Mouse (Mus musculus): ENCODE measurements around the gene Colec11. TPM values are rescaled to one million over a fixed set of nuclear protein-coding genes. Genes with fewer than 3 reads are reported as not detected.
A peak's percentile ranks its signal among the peaks of the same experiment; 100 is the strongest.

Colec11 gene
- polyA plus RNA-seq, 1 experiment = 0.18 TPM

DNA sequence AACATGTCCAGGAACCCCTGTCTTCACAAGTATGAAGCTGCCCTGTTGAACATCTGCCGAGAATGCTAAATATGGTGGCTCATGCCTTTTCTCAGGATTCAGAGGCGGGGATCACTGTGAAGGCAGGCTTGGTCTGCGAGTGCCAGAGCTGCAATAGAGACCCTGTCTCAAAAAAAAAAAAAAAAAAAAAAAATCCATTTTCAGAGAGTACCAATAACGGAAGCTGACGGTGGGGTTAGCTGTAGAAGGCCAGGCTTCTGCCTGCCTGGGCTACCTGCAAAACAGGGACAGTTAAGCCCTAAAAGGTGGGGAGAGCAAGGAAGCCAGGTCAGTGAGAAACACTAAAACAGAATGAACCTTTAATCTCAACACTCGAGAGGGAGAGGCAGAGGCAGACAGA lies 13.4 kb upstream of the Colec11 start:
- Histone ChIP-seq H3K4me1 (ENCODE audit: control insufficient read depth, insufficient read depth, insufficient read length) (peaks cover 7% of the 10 kb centered on the region; the same call in 1 of the 2 replicates), H3K4me3 (ENCODE audit: extremely low read depth, insufficient read depth, insufficient read length) (no peak overlapping the region), H3K27me3 (ENCODE audit: control insufficient read depth, insufficient read depth, low read length) (no peaks in the 10 kb centered on the region), H3K27ac (ENCODE audit: insufficient read depth, low read length) (no peak overlapping the region), H3K36me3 (ENCODE audit: control insufficient read depth, insufficient read depth, low read length) (peaks cover 23% of the 10 kb centered on the region)
- no peak for TF ChIP-seq CTCF (IDR thresholded peaks at IDR 0.05; ENCODE audit: extremely low read depth, insufficient read depth, insufficient read length, insufficient replicate concordance)
- no peak for TF ChIP-seq POLR2A (IDR thresholded peaks at IDR 0.05; ENCODE audit: low read depth, low read length)
- WGBS = 90% methylated on average over 6 of the region's 6 CpGs
- DNase-seq (ENCODE audit: low read depth in 1 of 2, low spot score in 2 of 2) = no peak

DNA sequence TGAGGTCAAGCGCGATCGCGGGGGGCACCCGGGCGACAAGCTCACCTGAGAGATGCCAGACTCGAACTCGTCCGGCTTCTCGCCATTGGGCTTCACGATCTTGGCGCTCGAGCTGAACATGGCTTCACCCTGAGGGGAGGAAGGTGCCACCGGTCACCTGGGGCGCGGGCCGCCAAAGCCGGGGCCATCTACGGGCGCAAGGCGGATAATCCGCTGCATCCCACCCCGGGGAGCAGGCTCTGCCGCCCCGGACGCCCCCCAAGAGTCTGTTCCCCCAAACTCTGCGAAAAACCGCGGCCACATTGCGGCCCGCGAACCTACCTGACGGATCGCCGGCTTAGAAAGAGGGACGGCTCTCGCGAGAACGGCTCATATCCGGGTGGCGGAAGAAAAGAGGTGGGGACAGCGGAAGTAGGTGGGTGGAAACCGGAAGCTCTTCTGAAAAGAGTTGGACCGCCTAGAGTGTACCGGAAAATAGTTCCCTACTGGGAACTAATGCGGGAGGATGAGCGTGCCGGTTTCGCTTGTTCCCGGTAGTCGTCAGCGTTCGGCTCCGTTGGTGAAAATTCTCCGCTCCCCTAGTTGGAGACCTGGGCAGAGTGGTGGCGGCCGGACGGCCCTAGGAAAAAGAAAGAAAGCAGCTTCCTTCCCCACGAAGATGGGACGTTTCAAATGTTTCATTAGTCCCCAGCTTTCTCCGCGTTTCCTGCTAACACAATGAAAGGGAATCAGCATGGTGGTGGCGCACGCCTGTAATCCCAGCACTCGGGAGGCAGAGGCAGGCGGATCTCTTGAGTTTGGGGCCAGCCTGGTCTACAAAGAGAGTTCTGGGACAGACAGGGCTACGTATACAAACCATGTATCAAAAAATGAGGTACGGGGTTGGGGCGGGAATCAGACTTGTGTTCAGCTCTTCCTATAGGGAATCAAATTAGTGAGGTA lies 12.6 kb upstream of the Colec11 start, which contains the start of gene Rps7:
Gene Rps7 (minus strand): TSS at position 419 of the 942 bp plus-strand sequence.
- 4% methylated on average over 69 of the region's 69 CpGs for WGBS

DNA sequence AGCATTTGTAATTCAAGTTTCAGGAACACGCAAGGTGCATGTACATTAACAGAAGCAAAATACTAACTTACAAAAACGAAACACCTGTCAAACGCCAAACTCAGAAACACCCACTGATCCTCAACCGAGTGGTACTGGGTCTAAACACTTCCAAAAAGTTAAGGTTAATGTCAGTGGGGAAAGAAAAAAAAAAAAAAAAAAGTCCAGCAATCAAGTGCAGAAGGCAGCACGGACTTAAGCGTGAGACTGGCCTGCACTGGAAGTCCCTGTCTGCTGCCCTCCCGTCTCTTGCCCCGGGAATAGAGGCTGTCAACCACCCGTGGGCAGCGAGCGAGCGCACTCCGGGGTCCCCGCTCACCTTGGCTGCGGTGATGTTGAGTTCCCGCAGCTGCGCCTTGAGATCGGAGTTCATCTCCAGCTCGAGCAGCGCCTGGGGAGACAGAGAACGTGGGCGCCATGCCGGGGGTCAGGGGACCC lies 11.9 kb upstream of the Colec11 start:
- H3K27ac ChIP-seq (ENCODE audit: insufficient read depth, low read length) = peak overlapping the region; percentile 68
- H3K36me3 ChIP-seq (ENCODE audit: control insufficient read depth, insufficient read depth, low read length) = peaks cover 34% of the 10 kb centered on the region
- peaks cover 7% of the 10 kb centered on the region; the same call in 1 of the 2 replicates for H3K4me1 ChIP-seq (ENCODE audit: control insufficient read depth, insufficient read depth, insufficient read length)
- H3K4me3 ChIP-seq (ENCODE audit: extremely low read depth, insufficient read depth, insufficient read length) = peak overlapping the region; percentile 80
- TF ChIP-seq POLR2A (IDR thresholded peaks at IDR 0.05; ENCODE audit: low read depth, low read length) (no peak), CTCF (IDR thresholded peaks at IDR 0.05; ENCODE audit: extremely low read depth, insufficient read depth, insufficient read length, insufficient replicate concordance) (no peak)
- WGBS = 1% methylated on average over 23 of the region's 23 CpGs
- H3K27me3 ChIP-seq (ENCODE audit: control insufficient read depth, insufficient read depth, low read length) = no peaks in the 10 kb centered on the region
- DNase-seq (ENCODE audit: low read depth in 1 of 2, low spot score in 2 of 2) = no peak

More for the DNA sequence above, 12.6 kb upstream of the Colec11 start, which contains the start of gene Rps7:
- Histone ChIP-seq H3K36me3 (ENCODE audit: control insufficient read depth, insufficient read depth, low read length) (peaks cover 28% of the 10 kb centered on the region), H3K27ac (ENCODE audit: insufficient read depth, low read length) (peak within 1 kb of the TSS; percentile 83), H3K4me1 (ENCODE audit: control insufficient read depth, insufficient read depth, insufficient read length) (peaks cover 7% of the 10 kb centered on the region; the same call in 1 of the 2 replicates), H3K4me3 (ENCODE audit: extremely low read depth, insufficient read depth, insufficient read length) (peak within 1 kb of the TSS; percentile 80), H3K27me3 (ENCODE audit: control insufficient read depth, insufficient read depth, low read length) (no peaks in the 10 kb centered on the region)
- TF ChIP-seq CTCF (IDR thresholded peaks at IDR 0.05; ENCODE audit: extremely low read depth, insufficient read depth, insufficient read length, insufficient replicate concordance) (no peak), POLR2A (IDR thresholded peaks at IDR 0.05; ENCODE audit: low read depth, low read length) (peak; percentile 82)
- DNase-seq (ENCODE audit: low read depth in 1 of 2, low spot score in 2 of 2) = peak; percentile 89 to 94

DNA sequence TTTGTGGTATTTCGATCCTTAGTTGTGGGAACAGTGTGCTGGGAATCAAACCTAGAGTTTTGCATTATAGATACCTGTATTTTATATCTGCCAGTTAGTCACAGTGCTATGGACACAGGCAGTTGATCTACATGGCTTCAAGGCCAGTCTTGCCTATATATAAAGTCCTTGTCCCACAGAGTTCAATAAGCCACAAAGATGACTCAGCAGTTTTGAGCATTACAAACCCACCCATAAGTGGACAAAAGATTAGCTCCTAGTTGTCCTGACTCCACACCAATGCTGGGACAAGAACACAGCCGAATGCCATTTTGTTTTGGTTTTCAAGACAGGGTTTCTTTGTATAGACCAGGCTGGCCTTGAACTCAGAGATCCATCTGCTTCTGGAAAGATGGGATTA lies 5.3 kb upstream of the Colec11 start:
- Histone ChIP-seq H3K4me3 (ENCODE audit: extremely low read depth, insufficient read depth, insufficient read length) (no peak overlapping the region), H3K27ac (ENCODE audit: insufficient read depth, low read length) (no peak overlapping the region), H3K4me1 (ENCODE audit: control insufficient read depth, insufficient read depth, insufficient read length) (no peaks in the 10 kb centered on the region), H3K36me3 (ENCODE audit: control insufficient read depth, insufficient read depth, low read length) (peaks cover 34% of the 10 kb centered on the region), H3K27me3 (ENCODE audit: control insufficient read depth, insufficient read depth, low read length) (no peaks in the 10 kb centered on the region)
- no peak for DNase-seq (ENCODE audit: low read depth in 1 of 2, low spot score in 2 of 2)
- TF ChIP-seq POLR2A (IDR thresholded peaks at IDR 0.05; ENCODE audit: low read depth, low read length) (no peak), CTCF (IDR thresholded peaks at IDR 0.05; ENCODE audit: extremely low read depth, insufficient read depth, insufficient read length, insufficient replicate concordance) (no peak)
- WGBS = 94% methylated on average over 2 of the region's 2 CpGs

DNA sequence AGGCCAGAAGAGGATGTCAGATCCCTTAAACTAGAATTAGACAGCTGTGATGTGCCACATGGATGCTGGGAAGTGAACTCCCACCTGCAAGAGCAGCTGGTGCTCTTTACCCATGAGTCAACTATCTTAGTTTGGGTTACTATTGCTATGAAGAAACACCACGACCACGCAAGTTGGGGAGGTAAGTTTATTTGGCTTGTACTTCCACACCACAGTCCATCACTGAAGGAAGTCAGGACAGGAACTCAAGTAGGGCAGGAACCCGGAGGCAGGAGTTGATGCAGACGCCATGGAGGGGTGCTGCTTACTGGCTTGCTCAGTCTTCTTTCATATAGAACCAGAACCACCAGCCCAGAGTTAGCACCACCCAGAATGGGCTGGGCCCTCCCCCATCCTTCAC lies 3.9 kb upstream of the Colec11 start:
- Histone ChIP-seq H3K4me1 (ENCODE audit: control insufficient read depth, insufficient read depth, insufficient read length) (no peaks in the 10 kb centered on the region), H3K27ac (ENCODE audit: insufficient read depth, low read length) (no peak overlapping the region), H3K4me3 (ENCODE audit: extremely low read depth, insufficient read depth, insufficient read length) (no peak overlapping the region), H3K27me3 (ENCODE audit: control insufficient read depth, insufficient read depth, low read length) (no peaks in the 10 kb centered on the region), H3K36me3 (ENCODE audit: control insufficient read depth, insufficient read depth, low read length) (peaks cover 23% of the 10 kb centered on the region)
- 65% methylated on average over 4 of the region's 4 CpGs for WGBS
- DNase-seq (ENCODE audit: low read depth in 1 of 2, low spot score in 2 of 2) = no peak
- TF ChIP-seq CTCF (IDR thresholded peaks at IDR 0.05; ENCODE audit: extremely low read depth, insufficient read depth, insufficient read length, insufficient replicate concordance) = no peak

DNA sequence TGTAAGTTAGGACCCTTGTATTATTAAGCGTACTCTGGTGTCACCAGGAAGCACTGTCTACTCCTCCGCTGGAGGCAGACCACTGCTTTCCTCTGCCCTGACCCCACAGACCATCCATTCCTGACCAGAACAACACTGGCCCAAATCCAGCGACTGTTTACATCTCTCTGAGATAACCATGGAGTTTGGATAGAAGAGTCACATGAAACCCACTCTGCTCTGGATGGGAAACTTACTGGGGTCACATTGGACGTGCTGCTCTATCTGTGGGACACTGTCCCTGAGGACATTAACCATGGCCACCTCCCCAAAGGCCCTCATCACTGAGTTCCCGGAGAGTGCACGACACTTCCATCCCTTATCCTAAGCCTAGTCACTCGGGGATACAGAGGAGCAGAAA lies 2.2 kb upstream of the Colec11 start:
- Histone ChIP-seq H3K4me3 (ENCODE audit: extremely low read depth, insufficient read depth, insufficient read length) (no peak overlapping the region), H3K4me1 (ENCODE audit: control insufficient read depth, insufficient read depth, insufficient read length) (no peaks in the 10 kb centered on the region), H3K36me3 (ENCODE audit: control insufficient read depth, insufficient read depth, low read length) (peaks cover 10% of the 10 kb centered on the region), H3K27me3 (ENCODE audit: control insufficient read depth, insufficient read depth, low read length) (no peaks in the 10 kb centered on the region), H3K27ac (ENCODE audit: insufficient read depth, low read length) (no peak overlapping the region)
- TF ChIP-seq CTCF (IDR thresholded peaks at IDR 0.05; ENCODE audit: extremely low read depth, insufficient read depth, insufficient read length, insufficient replicate concordance) (no peak), POLR2A (IDR thresholded peaks at IDR 0.05; ENCODE audit: low read depth, low read length) (no peak)
- 86% methylated on average over 7 of the region's 7 CpGs for WGBS
- DNase-seq (ENCODE audit: low read depth in 1 of 2, low spot score in 2 of 2) = no peak

Measured in spleen, adult 2 months (tissue).